Mouse (Mus musculus) cerebellum, postnatal 10 days (tissue): Measurements from ENCODE around the gene P2rx7.

ENCODE experiments used
- DNase-seq, 2 experiments: peaks; one replicate each; pipeline ENCODE4 v3.0.0; 2021; ENCODE audit warnings: mixed read lengths in 2 of 2

The P2rx7 gene

GRCm38 (mm10) chr5:122643701-122644100 lies at the start of gene P2rx7:
Gene P2rx7, plus strand, starts transcription at chr5:122643911.
- DNase-seq = peak; percentile 53 to 65

- DNase-seq = no peak
These were observed 48.2 kb upstream of the P2rx7 start for GRCm38 (mm10) chr5:122595470-122595869.

GRCm38 (mm10) chr5:122602233-122602632 lies 41.5 kb upstream of the P2rx7 start:
- DNase-seq = no peak

GRCm38 (mm10) chr5:122604894-122605293 lies 38.8 kb upstream of the P2rx7 start:
- DNase-seq = no peak

- no peak for DNase-seq
These were observed 32.1 kb upstream of the P2rx7 start for GRCm38 (mm10) chr5:122611651-122612050.

- peak; percentile 99 to 100 for DNase-seq
These were observed 29.6 kb upstream of the P2rx7 start, which contains the start of gene Ift81 for GRCm38 (mm10) chr5:122613908-122614732. Gene Ift81, minus strand, starts transcription at chr5:122614518.

GRCm38 (mm10) chr5:122617718-122618117 lies 26.0 kb upstream of the P2rx7 start:
- no peak for DNase-seq

GRCm38 (mm10) chr5:122619686-122620296 lies 23.9 kb upstream of the P2rx7 start:
- no peak for DNase-seq

- DNase-seq = peak; percentile 83 to 87
These were observed 22.3 kb upstream of the P2rx7 start for GRCm38 (mm10) chr5:122621376-122621886.

GRCm38 (mm10) chr5:122622526-122622925 lies 21.2 kb upstream of the P2rx7 start:
- no peak for DNase-seq

GRCm38 (mm10) chr5:122623861-122624260 lies 19.9 kb upstream of the P2rx7 start:
- no peak for DNase-seq

- no peak for DNase-seq
These were observed 18.7 kb upstream of the P2rx7 start for GRCm38 (mm10) chr5:122624952-122625479.

GRCm38 (mm10) chr5:122625565-122626252 lies 18.0 kb upstream of the P2rx7 start:
- DNase-seq = no peak

GRCm38 (mm10) chr5:122627243-122627642 lies 16.5 kb upstream of the P2rx7 start:
- DNase-seq = peak; percentile 96 to 97

- DNase-seq = no peak
These were observed 8.5 kb upstream of the P2rx7 start for GRCm38 (mm10) chr5:122635228-122635627.

GRCm38 (mm10) chr5:122636308-122636707 lies 7.4 kb upstream of the P2rx7 start:
- DNase-seq = peak in 1 of 2 experiments; percentile 27

- DNase-seq = peak; percentile 42 to 52
These were observed 6.8 kb upstream of the P2rx7 start for GRCm38 (mm10) chr5:122636958-122637357.

GRCm38 (mm10) chr5:122638296-122638695 lies 5.4 kb upstream of the P2rx7 start:
- DNase-seq = no peak

GRCm38 (mm10) chr5:122639517-122639916 lies 4.2 kb upstream of the P2rx7 start:
- no peak for DNase-seq

- DNase-seq = no peak
These were observed 3.7 kb upstream of the P2rx7 start for GRCm38 (mm10) chr5:122639986-122640385.

GRCm38 (mm10) chr5:122644111-122644607 lies 448 bp downstream of the P2rx7 start:
- peak; percentile 33 for DNase-seq

- DNase-seq = no peak
These were observed 1.6 kb downstream of the P2rx7 start for GRCm38 (mm10) chr5:122645290-122645689.

- no peak for DNase-seq
These were observed 2.3 kb downstream of the P2rx7 start for GRCm38 (mm10) chr5:122646050-122646449.
